Comparison of ENCODE assay signal across 8 mouse cellular contexts in the genomic region with DNA sequence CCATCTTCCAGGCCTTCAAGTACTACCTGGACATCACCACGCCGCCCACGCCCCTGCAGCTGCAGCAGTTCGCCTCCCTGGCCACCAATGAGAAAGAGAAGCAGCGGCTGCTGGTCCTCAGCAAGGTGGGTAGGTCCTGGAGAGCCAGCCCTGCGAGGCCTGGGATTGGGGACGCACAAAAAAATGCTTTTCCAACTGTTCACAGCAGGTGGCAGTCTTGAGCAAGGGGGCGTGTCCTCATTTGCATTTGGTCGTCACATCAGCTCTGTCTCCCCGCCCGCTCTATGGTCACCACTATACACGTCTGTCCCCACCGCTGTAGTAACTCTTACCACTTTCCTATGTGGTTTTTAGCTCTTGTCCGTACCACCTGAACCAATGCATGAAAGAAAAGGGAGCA. TPM values are rescaled to one million over a fixed set of nuclear protein-coding genes. Genes with fewer than 3 reads are reported as not detected.
A peak's percentile ranks its signal among the peaks of the same experiment; 100 is the strongest.
DNase-seq lines count a peak whose midpoint lies in the region; ATAC-seq and TF ChIP-seq lines count a peak whose summit lies in the region.

No protein-coding gene starts in this region.

- peak; percentile 96 for TF ChIP-seq CTCF in intestine, postnatal 0 days (IDR thresholded peaks at IDR 0.05; ENCODE audit: low read depth)
- peak; percentile 92 for TF ChIP-seq CTCF in liver, postnatal 0 days (IDR thresholded peaks at IDR 0.05; ENCODE audit: low read depth)

- peak overlapping the region; percentile 60 for H3K4me2 ChIP-seq in intestine, postnatal 0 days (replicated peaks; ENCODE audit: low read depth)
- peak overlapping the region; percentile 63 for H3K4me2 ChIP-seq in liver, postnatal 0 days (ENCODE audit: low read depth, low read length)
- H3K4me2 ChIP-seq in neural tube, embryonic 12.5 days (replicated peaks): peak overlapping the region; percentile 45

- H3K9ac ChIP-seq in intestine, postnatal 0 days (ENCODE audit: low read depth, low read length): no peak overlapping the region
- H3K9ac ChIP-seq in liver, postnatal 0 days (replicated peaks): no peak overlapping the region
- H3K9ac ChIP-seq in neural tube, embryonic 12.5 days: no peak overlapping the region

- H3K4me3 ChIP-seq in intestine, postnatal 0 days (ENCODE audit: low read depth, low read length): peak overlapping the region; percentile 28
- H3K4me3 ChIP-seq in liver, postnatal 0 days (ENCODE audit: low read depth, low read length): 0 out of 2 replicates have a peak overlapping the region, but pooled peaks have one; percentile 3
- H3K4me3 ChIP-seq in neural tube, embryonic 12.5 days: no peak overlapping the region

- no peaks in the 10 kb centered on the region for H3K4me1 ChIP-seq in intestine, postnatal 0 days (replicated peaks; ENCODE audit: control insufficient read depth, insufficient read depth, low read length)
- no peaks in the 10 kb centered on the region for H3K4me1 ChIP-seq in liver, postnatal 0 days (ENCODE audit: insufficient read depth)
- H3K4me1 ChIP-seq in neural tube, embryonic 12.5 days: 0 out of 2 replicates have a peak, but pooled peaks cover 7% of the 10 kb centered on the region

- peak; percentile 97 for ATAC-seq in granulocyte monocyte progenitor cell, adult 5-6 weeks (replicated peaks; ENCODE audit: poor library complexity, severe bottlenecking)
- ATAC-seq in intestine, postnatal 0 days: peak; percentile 38; the same call in 1 of the 2 replicates
- peak; percentile 58; the same call in 1 of the 2 replicates for ATAC-seq in liver, postnatal 0 days
- ATAC-seq in neural tube, embryonic 12.5 days (ENCODE audit: low FRiP score, low read depth): no peak

- no peak for TF ChIP-seq EP300 in liver, postnatal 0 days (IDR thresholded peaks at IDR 0.05; ENCODE audit: low read depth)

- H3K27ac ChIP-seq in intestine, postnatal 0 days (ENCODE audit: low read depth, low read length): no peak overlapping the region
- no peak overlapping the region for H3K27ac ChIP-seq in liver, postnatal 0 days (ENCODE audit: low read depth)
- H3K27ac ChIP-seq in neural tube, embryonic 12.5 days: no peak overlapping the region

- 17% methylated on average over 14 of the region's 14 CpGs for WGBS in intestine, postnatal 0 days
- 9% methylated on average over 14 of the region's 14 CpGs for WGBS in liver, postnatal 0 days (ENCODE audit: insufficient replicate concordance)
- whole genome bisulfite sequencing in neural tube, embryonic 12.5 days: 14% methylated on average over 14 of the region's 14 CpGs

- H3K9me3 ChIP-seq in intestine, postnatal 0 days (ENCODE audit: control insufficient read depth): no peaks in the 10 kb centered on the region
- H3K9me3 ChIP-seq in liver, postnatal 0 days (ENCODE audit: low read length): no peaks in the 10 kb centered on the region
- no peaks in the 10 kb centered on the region for H3K9me3 ChIP-seq in neural tube, embryonic 12.5 days

- DNase-seq in 416B (ENCODE audit: low read depth) (peak; percentile 82), MEL-GATA-1-ER (ENCODE audit: extremely low read depth, low read depth) (peak; percentile 40)
- peak; percentile 82 for DNase-seq in embryo, embryonic 10 days (ENCODE audit: low spot score)
- peak; percentile 87 for DNase-seq in liver, postnatal 0 days
- DNase-seq in thymus, postnatal 25 days: peak; percentile 73

- H3K36me3 ChIP-seq in intestine, postnatal 0 days (ENCODE audit: control insufficient read depth, insufficient read depth): no peaks in the 10 kb centered on the region
- no peaks in the 10 kb centered on the region for H3K36me3 ChIP-seq in liver, postnatal 0 days (replicated peaks; ENCODE audit: insufficient read depth, low read length)
- H3K36me3 ChIP-seq in neural tube, embryonic 12.5 days: no peaks in the 10 kb centered on the region

- no peaks in the 10 kb centered on the region for H3K27me3 ChIP-seq in intestine, postnatal 0 days (replicated peaks; ENCODE audit: control insufficient read depth, insufficient read depth, low read length)
- no peaks in the 10 kb centered on the region for H3K27me3 ChIP-seq in liver, postnatal 0 days (ENCODE audit: insufficient read depth, low read length)
- H3K27me3 ChIP-seq in neural tube, embryonic 12.5 days (replicated peaks): no peaks in the 10 kb centered on the region

RNA-seq across cellular contexts. Expression of a gene that starts 38.3 kb away (rescaled TPM):
- 12.2 and 13.8 TPM in 2 replicates for total RNA-seq in granulocyte monocyte progenitor cell, adult 5-6 weeks (2014; fragmentation: Nextera tagmentation)
- 14.0 and 19.5 TPM in 2 replicates for total RNA-seq in granulocyte monocyte progenitor cell, adult 5-6 weeks (2017)
- 20.7 and 21.2 TPM in 2 replicates for polyA plus RNA-seq in intestine, postnatal 0 days (2015; fragmentation: Nextera tagmentation; extraction: Ambion mirVana)
- polyA plus RNA-seq in liver, postnatal 0 days (2015; fragmentation: Nextera tagmentation; extraction: Ambion mirVana): 29.9 and 33.0 TPM in 2 replicates
- polyA plus RNA-seq in neural tube, embryonic 12.5 days (2016; fragmentation: Nextera tagmentation; extraction: Ambion mirVana): 137 and 144 TPM in 2 replicates
